Mouse (Mus musculus): ENCODE data around the gene Ap1s2. TPM values are rescaled to one million over a fixed set of nuclear protein-coding genes. Genes with fewer than 3 reads are reported as not detected.

Ap1s2 gene
- total RNA-seq, 2 experiments from 2014 or later, result 35.5 to 38.8 TPM

GRCm38 (mm10) chrX:163958467-163958875 is 49.7 kb downstream of the Ap1s2 start, which contains the start of gene Zrsr2:
TSS of gene Zrsr2 (minus strand) at chrX:163958661.
- DNase-seq (ENCODE audit: low spot score in 2 of 2), result peak; percentile 64 to 66

DNA sequence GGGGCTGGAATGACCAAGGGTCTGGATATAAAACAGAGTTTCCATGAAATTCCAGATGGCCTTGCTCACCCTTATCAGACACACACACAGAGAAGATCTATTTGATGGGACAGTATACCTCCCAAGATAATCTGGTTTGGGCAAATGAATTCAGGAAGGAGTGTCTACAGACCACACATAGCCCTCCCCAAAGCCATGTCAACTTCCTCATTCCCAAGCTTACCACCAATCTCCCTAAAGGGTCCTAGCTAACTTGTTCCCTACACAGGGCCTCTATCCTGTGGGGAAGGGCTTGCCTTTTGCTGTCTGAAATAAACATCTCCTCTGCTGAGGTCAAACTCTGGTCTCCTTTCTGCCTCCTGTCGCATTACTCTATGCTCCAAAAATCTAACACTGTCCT is 72.3 kb downstream of the Ap1s2 start:
- DNase-seq (ENCODE audit: low spot score in 2 of 2), result no peak

- DNase-seq (ENCODE audit: low spot score in 2 of 2), result no peak
Measured at GRCm38 (mm10) chrX:163981500-163981899, 72.7 kb downstream of the Ap1s2 start.

- DNase-seq (ENCODE audit: low spot score in 2 of 2), result no peak
Measured at GRCm38 (mm10) chrX:163982129-163982528, 73.3 kb downstream of the Ap1s2 start.

Other genes with a start within 250 kb of the Ap1s2 start
- under 1 TPM; 0.51 to 0.56 TPM for gene Rnf138rt1, start 147.7 kb upstream of the Ap1s2 start, total RNA-seq (2021)
- gene Zrsr2, start 49.6 kb downstream of the Ap1s2 start, total RNA-seq (2021), result 10 to 100 TPM; 49.5 to 58.6 TPM
- gene Car5b, start 119.0 kb downstream of the Ap1s2 start, total RNA-seq (2021), result 1 to 10 TPM; 2.7 to 3.4 TPM
- gene Siah1b, start 167.5 kb downstream of the Ap1s2 start, total RNA-seq (2021), result 1 to 10 TPM; 9.5 to 9.9 TPM
- under 1 TPM in 1 of 2 experiments, not detected in 1; 0.44 TPM for gene Cltrn, start 179.8 kb downstream of the Ap1s2 start, total RNA-seq (2021)
- 1 to 10 TPM in 1 of 2 experiments, under 1 TPM in 1; 0.82 to 1.5 TPM for gene Ace2, start 230.3 kb downstream of the Ap1s2 start, total RNA-seq (2021)

Data from left cerebral cortex, adult 18-20 months (tissue).